Mouse (Mus musculus): ENCODE results near the gene Lmod2.

Gene Lmod2

DNA sequence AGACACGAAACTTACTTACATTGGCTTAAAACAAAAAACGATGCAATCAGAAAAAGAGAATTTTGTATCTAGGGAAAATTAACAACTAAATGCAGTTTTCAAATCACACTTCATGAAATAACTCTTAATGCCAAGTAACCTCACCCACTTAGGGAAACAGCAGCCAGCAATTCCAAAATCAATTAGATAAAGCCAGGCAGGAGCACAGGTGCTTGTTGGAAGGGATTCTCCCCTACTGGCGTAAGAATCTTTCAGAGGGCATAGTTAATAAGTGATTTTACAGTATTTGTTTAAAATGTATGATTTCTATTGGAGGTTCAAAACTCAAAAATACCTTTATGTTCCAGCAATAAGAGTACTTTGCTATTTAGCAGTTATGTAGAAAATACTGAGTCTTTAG lies 45.4 kb downstream of the Lmod2 start:
- DNase-seq (ENCODE audit: low spot score), result no peak

DNA sequence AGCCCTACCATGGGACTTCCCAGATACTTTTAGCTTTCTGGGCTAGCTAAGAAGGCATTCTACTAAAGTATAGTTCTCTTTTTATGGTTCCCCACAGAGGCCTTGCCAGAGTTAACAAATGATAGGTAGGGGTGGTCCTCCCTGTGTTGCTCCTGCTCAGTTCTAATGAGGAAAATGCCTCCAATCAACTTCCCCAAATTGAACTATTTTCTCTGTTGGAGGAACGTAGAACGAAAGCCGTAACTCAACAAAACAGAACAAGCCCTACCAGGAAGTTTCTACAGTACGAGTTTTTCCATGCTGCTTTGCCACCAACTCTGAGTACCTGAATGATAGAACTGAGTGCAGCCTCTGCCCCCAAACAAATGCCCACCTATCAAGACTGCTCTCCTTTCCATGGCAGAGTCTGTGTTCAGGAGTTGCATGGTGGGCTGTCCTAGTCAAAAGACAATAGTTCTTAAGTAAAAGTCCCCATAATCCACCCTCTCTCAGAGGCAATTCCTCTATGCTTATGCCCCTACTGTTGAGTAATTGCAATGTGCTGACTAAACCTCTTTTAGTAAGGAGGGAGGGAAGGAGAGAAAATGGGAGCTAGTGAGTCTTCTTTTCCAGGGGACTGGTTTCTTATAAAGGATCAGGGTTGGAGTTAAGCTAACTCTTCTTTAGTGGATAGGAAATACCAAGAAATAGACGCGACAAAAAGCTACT lies 47.9 kb downstream of the Lmod2 start:
- no peak for DNase-seq (ENCODE audit: low spot score)

- DNase-seq (ENCODE audit: low spot score), result no peak
These were observed 49.6 kb downstream of the Lmod2 start for GRCm38 (mm10) chr6:24647103-24647691.

DNA sequence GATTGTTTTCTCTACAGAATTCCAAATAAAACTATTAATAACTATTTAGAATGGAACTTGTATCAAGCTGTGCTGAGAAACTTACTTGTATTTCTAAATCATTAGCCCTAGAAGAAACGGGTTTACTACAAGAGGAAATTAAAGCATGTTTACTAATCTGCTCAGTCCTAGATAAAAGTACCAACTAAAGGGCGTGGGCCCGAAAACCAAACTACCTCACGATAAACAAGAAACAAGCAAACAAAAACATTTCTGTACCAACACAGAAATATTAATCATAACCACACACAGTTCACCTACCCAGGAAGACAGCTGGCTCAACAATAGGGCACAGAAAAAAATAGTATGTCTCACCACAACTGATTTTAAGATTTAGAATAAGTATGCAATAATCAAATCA lies 50.8 kb downstream of the Lmod2 start:
- DNase-seq (ENCODE audit: low spot score), result no peak

DNA sequence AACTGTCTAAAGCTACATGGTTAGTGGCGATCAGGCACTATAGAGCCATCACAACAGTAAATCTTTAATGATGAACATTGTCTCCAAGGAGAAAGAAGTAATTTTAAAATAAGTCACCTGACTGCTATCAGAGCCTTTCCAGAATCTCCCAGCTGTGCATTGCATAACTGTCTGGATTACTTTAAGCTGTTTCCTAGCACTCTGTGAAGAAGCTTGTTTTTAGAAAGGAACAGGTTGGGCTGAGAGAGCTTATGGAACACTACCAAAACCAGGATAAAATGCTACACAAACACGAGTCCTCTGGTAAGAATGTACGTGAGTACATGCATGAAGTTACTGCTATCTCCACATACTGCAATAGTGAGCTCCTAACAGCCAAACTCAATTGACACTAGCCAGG lies 53.2 kb downstream of the Lmod2 start:
- no peak for DNase-seq (ENCODE audit: low spot score)

DNA sequence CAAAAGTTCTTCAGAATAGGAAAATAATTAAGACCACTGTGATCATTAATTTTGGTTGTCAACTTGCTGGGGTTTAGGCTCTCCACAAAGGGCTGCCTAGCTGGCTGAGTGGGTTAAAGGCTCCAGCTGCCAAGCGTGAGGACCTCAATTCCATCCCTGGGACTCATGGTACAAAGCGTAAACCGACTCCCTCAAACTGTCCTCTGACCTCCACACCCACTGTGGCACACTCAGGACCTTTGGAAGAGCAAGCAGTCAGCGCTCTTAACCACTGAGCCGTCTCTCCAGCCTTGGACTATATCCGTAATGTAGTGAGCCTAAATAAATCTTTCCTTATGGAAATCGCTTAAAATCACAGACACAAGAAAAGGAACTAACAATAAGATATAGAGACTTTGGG lies 54.0 kb downstream of the Lmod2 start:
- DNase-seq (ENCODE audit: low spot score), result no peak

All from T-cell, adult 2 months (primary cell).